Mouse (Mus musculus) C2C12 (cell line): ENCODE results near the gene Psg29. TPM values are rescaled to one million over a fixed set of nuclear protein-coding genes. Genes with fewer than 3 reads are reported as not detected.

Source experiments
- H3K27me3 ChIP-seq: one replicate; pipeline ENCODE4 v1.6.1; 2011; ENCODE audit not compliant: control insufficient read depth, insufficient read depth, insufficient read length
- H3K36me3 ChIP-seq: one replicate; pipeline ENCODE4 v1.6.1; 2011; ENCODE audit not compliant: control insufficient read depth, insufficient read depth
- H3K4me3 ChIP-seq: one replicate; pipeline ENCODE4 v1.5.1; 2011; ENCODE audit warnings: mild to moderate bottlenecking, control low read depth; ENCODE audit not compliant: poor library complexity, insufficient read depth, severe bottlenecking
- H3K79me2 ChIP-seq: one replicate; pipeline ENCODE4 v1.6.1; 2011; ENCODE audit not compliant: control insufficient read depth, insufficient read depth
- H3K79me3 ChIP-seq: one replicate; pipeline ENCODE4 v1.6.1; 2011; ENCODE audit warnings: low read depth, control low read depth
- H3ac ChIP-seq: one replicate; pipeline ENCODE3; 2011; ENCODE audit warnings: low read depth; ENCODE audit not compliant: control insufficient read depth, insufficient read length
- CEBPB ChIP-seq: IDR thresholded peaks from one replicate; pipeline ENCODE4 v1.6.1; 2011; ENCODE audit warnings: low read depth, mild to moderate bottlenecking, control low read depth, moderate library complexity
- CTCF ChIP-seq: IDR thresholded peaks from one replicate; pipeline ENCODE4 v1.5.1; 2011; ENCODE audit not compliant: control insufficient read depth, insufficient read depth, insufficient read length
- FOSL1 ChIP-seq: IDR thresholded peaks from one replicate; pipeline ENCODE4 v1.8.0; 2011; ENCODE audit warnings: mild to moderate bottlenecking, low read length; ENCODE audit not compliant: poor library complexity, insufficient read depth, severe bottlenecking
- MAX ChIP-seq: IDR thresholded peaks from one replicate; pipeline ENCODE4 v1.6.1; 2011; ENCODE audit warnings: mild to moderate bottlenecking, control low read depth
- MYOD1 ChIP-seq: IDR thresholded peaks from one replicate; pipeline ENCODE4 v1.6.1; 2011; ENCODE audit warnings: low read depth; ENCODE audit not compliant: control insufficient read depth, insufficient read length
- MYOG ChIP-seq: IDR thresholded peaks from one replicate; pipeline ENCODE4 v1.6.1; 2011; ENCODE audit not compliant: control insufficient read depth, insufficient read length; ENCODE audit errors: extremely low read depth
- USF1 ChIP-seq: IDR thresholded peaks from one replicate; pipeline ENCODE4 v1.6.1; 2011; ENCODE audit warnings: low read depth, mild to moderate bottlenecking, control low read depth, moderate library complexity
- long read RNA-seq, 2 experiments: library from polyadenylated mRNA; unstranded; transcript quantifications; one replicate each; pipeline ENCODE4 v2.0.0; 2019 to 2020
- polyA plus RNA-seq: library from polyadenylated mRNA; unstranded; fragments of >200 nt; fragmentation: generic; extraction: Trizol; gene quantifications from one replicate; pipeline ENCODE4 v1.2.1, GENCODE M21; 2012; ENCODE audit warnings: missing spikeins

The Psg29 gene
- polyA plus RNA-seq, result not detected
- long read RNA-seq, experiment 1, result 0 reads
- long read RNA-seq, experiment 2, result 0 reads

GRCm38 (mm10) chr7:17203177-17203576, at the start of gene Psg29:
Psg29 (plus strand) TSS chr7:17203477.
- Histone ChIP-seq H3K79me2 (no peaks in the 10 kb centered on the region), H3K79me3 (no peaks in the 10 kb centered on the region), H3K27me3 (no peaks in the 10 kb centered on the region), H3ac (no peak within 1 kb of the TSS), H3K4me3 (no peak within 1 kb of the TSS), H3K36me3 (no peaks in the 10 kb centered on the region)
- no peak for TF ChIP-seq MYOG
- no peak for TF ChIP-seq USF1
- no peak for TF ChIP-seq CEBPB
- no peak for TF ChIP-seq CTCF
- no peak for TF ChIP-seq MYOD1
- no peak for TF ChIP-seq FOSL1
- no peak for TF ChIP-seq MAX

DNA sequence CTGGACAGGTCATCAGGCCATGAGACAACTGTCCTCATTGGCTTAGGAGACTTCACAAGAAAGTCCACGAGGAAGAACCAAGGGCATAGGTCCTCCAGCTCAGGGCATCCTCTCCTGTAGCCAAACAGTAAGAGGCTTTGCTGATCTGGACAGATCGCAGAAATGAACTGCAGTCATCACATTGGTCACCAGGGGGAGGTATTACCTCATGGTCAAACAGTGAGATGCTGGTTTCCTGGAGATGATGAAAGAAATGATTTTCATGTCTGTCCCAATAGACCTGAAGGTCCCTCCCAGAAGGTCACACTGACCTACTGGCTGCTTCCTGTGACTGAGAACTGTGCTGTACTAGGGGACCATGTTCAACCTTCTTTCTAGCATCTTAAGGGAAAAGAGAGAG, 47.6 kb upstream of the Psg29 start:
- no peak for TF ChIP-seq MAX
- TF ChIP-seq USF1, result no peak
- TF ChIP-seq CTCF, result no peak
- TF ChIP-seq MYOG, result no peak
- TF ChIP-seq CEBPB, result no peak
- TF ChIP-seq FOSL1, result no peak
- Histone ChIP-seq H3K4me3 (no peak overlapping the region), H3ac (no peak overlapping the region), H3K79me2 (no peaks in the 10 kb centered on the region), H3K79me3 (no peaks in the 10 kb centered on the region), H3K27me3 (no peaks in the 10 kb centered on the region), H3K36me3 (no peaks in the 10 kb centered on the region)

- Histone ChIP-seq H3K79me3 (no peaks in the 10 kb centered on the region), H3K36me3 (no peaks in the 10 kb centered on the region), H3K27me3 (no peaks in the 10 kb centered on the region), H3K4me3 (no peak overlapping the region), H3K79me2 (no peaks in the 10 kb centered on the region), H3ac (no peak overlapping the region)
- TF ChIP-seq MYOD1, result no peak
- TF ChIP-seq MYOG, result no peak
- no peak for TF ChIP-seq MAX
- TF ChIP-seq CEBPB, result no peak
- no peak for TF ChIP-seq USF1
- no peak for TF ChIP-seq CTCF
- TF ChIP-seq FOSL1, result no peak
Measured at GRCm38 (mm10) chr7:17156885-17157677, 46.2 kb upstream of the Psg29 start.

GRCm38 (mm10) chr7:17159011-17159410, 44.3 kb upstream of the Psg29 start:
- Histone ChIP-seq H3K79me3 (no peaks in the 10 kb centered on the region), H3K4me3 (no peak overlapping the region), H3K79me2 (no peaks in the 10 kb centered on the region), H3K27me3 (no peaks in the 10 kb centered on the region), H3ac (no peak overlapping the region), H3K36me3 (no peaks in the 10 kb centered on the region)
- TF ChIP-seq MYOG, result no peak
- no peak for TF ChIP-seq MYOD1
- TF ChIP-seq CTCF, result no peak
- TF ChIP-seq FOSL1, result no peak
- no peak for TF ChIP-seq USF1
- TF ChIP-seq CEBPB, result no peak
- TF ChIP-seq MAX, result no peak

- no peaks in the 10 kb centered on the region for H3K79me3 ChIP-seq
- H3ac ChIP-seq, result no peak overlapping the region
- no peaks in the 10 kb centered on the region for H3K27me3 ChIP-seq
- H3K4me3 ChIP-seq, result no peak overlapping the region
- no peaks in the 10 kb centered on the region for H3K36me3 ChIP-seq
- no peaks in the 10 kb centered on the region for H3K79me2 ChIP-seq
- no peak for TF ChIP-seq FOSL1
- TF ChIP-seq CTCF, result no peak
- TF ChIP-seq MAX, result no peak
- no peak for TF ChIP-seq MYOG
- TF ChIP-seq USF1, result no peak
- no peak for TF ChIP-seq MYOD1
- TF ChIP-seq CEBPB, result no peak
Measured at GRCm38 (mm10) chr7:17171827-17172226, 31.4 kb upstream of the Psg29 start.

GRCm38 (mm10) chr7:17205530-17206184, 2.4 kb downstream of the Psg29 start:
- no peaks in the 10 kb centered on the region for H3K36me3 ChIP-seq
- H3K79me2 ChIP-seq, result no peaks in the 10 kb centered on the region
- no peak for TF ChIP-seq FOSL1
- no peak for TF ChIP-seq MAX
- no peak for TF ChIP-seq MYOG
- no peak for TF ChIP-seq MYOD1
- TF ChIP-seq USF1, result no peak
- no peak for TF ChIP-seq CTCF
- no peak for TF ChIP-seq CEBPB
- no peaks in the 10 kb centered on the region for H3K27me3 ChIP-seq
- H3ac ChIP-seq, result no peak overlapping the region
- H3K79me3 ChIP-seq, result no peaks in the 10 kb centered on the region
- no peak overlapping the region for H3K4me3 ChIP-seq
